ENCODE assay signal across 11 mouse cellular contexts in genomic region chr4:143297016-143297556, GRCm38 (mm10). TPM values are rescaled to one million over a fixed set of nuclear protein-coding genes. Genes with fewer than 3 reads are reported as not detected.
DNase-seq lines count a peak whose midpoint lies in the region; ATAC-seq lines count a peak whose summit lies in the region.
"Had no signal": no experiment of that assay in that cellular context is flagged by ENCODE, and none has a peak within 500 bp of the region (broad histone marks: within the 10 kb centered on the region; RNA-seq: fewer than 3 reads in every experiment).

No protein-coding gene starts in this region.

- DNase-seq in heart, adult 9 months (ENCODE audit: low spot score in 2 of 2): no peak
- DNase-seq in embryo, embryonic 10.5 days (ENCODE audit: low spot score): peak; percentile 61
- no peak for DNase-seq in yolk sac, embryonic 10.5 days (ENCODE audit: low spot score)
- DNase-seq in right cerebral cortex, postnatal 14 days: no peak
- DNase-seq: cerebellum, postnatal 36 days had no signal

- peaks cover 3% of the 10 kb centered on the region; the same call in 1 of the 2 replicates for H3K36me3 ChIP-seq in heart, embryonic 16.5 days (ENCODE audit: control insufficient read depth, insufficient read depth)
- no peaks in the 10 kb centered on the region for H3K36me3 ChIP-seq in hindbrain, embryonic 15.5 days
- H3K36me3 ChIP-seq in midbrain, embryonic 16.5 days (ENCODE audit: control insufficient read depth, insufficient read depth, low read length): no peaks in the 10 kb centered on the region
- H3K36me3 ChIP-seq: G1E; liver, embryonic 15.5 days had no signal

- peak overlapping the region; percentile 53 for H3K4me2 ChIP-seq in heart, embryonic 16.5 days (ENCODE audit: low read depth, low read length)
- H3K4me2 ChIP-seq in hindbrain, embryonic 15.5 days: peak overlapping the region; percentile 59
- H3K4me2 ChIP-seq in midbrain, embryonic 16.5 days (ENCODE audit: low read length): peak overlapping the region; percentile 53
- H3K4me2 ChIP-seq: liver, embryonic 15.5 days had no signal

- H3K9ac ChIP-seq in heart, embryonic 16.5 days (ENCODE audit: low read length): peak overlapping the region; percentile 34; the same call in 1 of the 2 replicates
- no peak overlapping the region for H3K9ac ChIP-seq in hindbrain, embryonic 15.5 days
- H3K9ac ChIP-seq in midbrain, embryonic 16.5 days (ENCODE audit: low read depth, low read length): peak overlapping the region; percentile 50
- H3K9ac ChIP-seq: liver, embryonic 15.5 days had no signal

- WGBS in heart, embryonic 16.5 days: 30% methylated on average over 12 of the region's 12 CpGs
- 4% methylated on average over 12 of the region's 12 CpGs for WGBS in hindbrain, embryonic 15.5 days
- 4% methylated on average over 12 of the region's 12 CpGs for WGBS in midbrain, embryonic 16.5 days

- peak overlapping the region; percentile 19 for H3K4me3 ChIP-seq in heart, embryonic 16.5 days (ENCODE audit: low read length)
- peak overlapping the region; percentile 26 for H3K4me3 ChIP-seq in hindbrain, embryonic 15.5 days
- peak overlapping the region; percentile 29 for H3K4me3 ChIP-seq in midbrain, embryonic 16.5 days (ENCODE audit: low read depth, low read length)
- H3K4me3 ChIP-seq: liver, embryonic 15.5 days had no signal

- peaks cover 7% of the 10 kb centered on the region; the same call in 1 of the 2 replicates for H3K27me3 ChIP-seq in heart, embryonic 16.5 days (ENCODE audit: control insufficient read depth, insufficient read depth, low read length)
- H3K27me3 ChIP-seq in hindbrain, embryonic 15.5 days: no peaks in the 10 kb centered on the region
- peaks cover 4% of the 10 kb centered on the region for H3K27me3 ChIP-seq in midbrain, embryonic 16.5 days (ENCODE audit: control insufficient read depth, insufficient read depth, low read depth, low read length)

- peaks cover 22% of the 10 kb centered on the region for H3K4me1 ChIP-seq in heart, embryonic 16.5 days (ENCODE audit: control insufficient read depth, insufficient read depth, low read length)
- H3K4me1 ChIP-seq in hindbrain, embryonic 15.5 days (replicated peaks): peaks cover 40% of the 10 kb centered on the region
- H3K4me1 ChIP-seq in midbrain, embryonic 16.5 days (ENCODE audit: control insufficient read depth, insufficient read depth, low read length): peaks cover 22% of the 10 kb centered on the region
- H3K4me1 ChIP-seq: liver, embryonic 15.5 days had no signal

- peaks cover 2% of the 10 kb centered on the region; the same call in 1 of the 2 replicates for H3K9me3 ChIP-seq in heart, embryonic 16.5 days (replicated peaks; ENCODE audit: control insufficient read depth, low read length)
- H3K9me3 ChIP-seq in hindbrain, embryonic 15.5 days: no peaks in the 10 kb centered on the region
- H3K9me3 ChIP-seq in midbrain, embryonic 16.5 days (replicated peaks; ENCODE audit: control insufficient read depth, low read length, poor library complexity, severe bottlenecking): no peaks in the 10 kb centered on the region
- H3K9me3 ChIP-seq: liver, embryonic 15.5 days had no signal

- 0 out of 2 replicates have a peak overlapping the region, but pooled peaks have one; percentile 6 for H3K27ac ChIP-seq in heart, embryonic 16.5 days (ENCODE audit: low read length)
- H3K27ac ChIP-seq in hindbrain, embryonic 15.5 days (replicated peaks): peak overlapping the region; percentile 47
- H3K27ac ChIP-seq in midbrain, embryonic 16.5 days (ENCODE audit: low read length): peak overlapping the region; percentile 69
- H3K27ac ChIP-seq: liver, embryonic 15.5 days had no signal

- no peak for ATAC-seq in heart, embryonic 16.5 days (replicated peaks; ENCODE audit: extremely low read depth, insufficient read depth, low FRiP score)
- peak; percentile 32; the same call in 1 of the 2 replicates for ATAC-seq in hindbrain, embryonic 15.5 days (ENCODE audit: low FRiP score, low read depth)
- peak; percentile 69 for ATAC-seq in midbrain, embryonic 16.5 days
- no peak for ATAC-seq in CD4-positive, CD25-positive, alpha-beta regulatory T cell, adult 4 months

RNA-seq across cellular contexts. Expression of gene Pdpn, which starts 2.3 kb away (rescaled TPM):
- polyA plus RNA-seq in heart, embryonic 16.5 days (2015; fragmentation: Nextera tagmentation; extraction: Ambion mirVana): 23.5 and 24.1 TPM in 2 replicates
- 53.3 and 55.1 TPM in 2 replicates for polyA plus RNA-seq in hindbrain, embryonic 15.5 days (2015; fragmentation: Nextera tagmentation; extraction: Ambion mirVana)
- 36.1 and 40.2 TPM in 2 replicates for polyA plus RNA-seq in midbrain, embryonic 16.5 days (2015; fragmentation: Nextera tagmentation; extraction: Ambion mirVana)
- polyA plus RNA-seq in CD4-positive, CD25-positive, alpha-beta regulatory T cell, adult 4 months (2017; shearing (Covaris generic)): not detected
- polyA plus RNA-seq: G1E had no signal

RNA-seq across cellular contexts. Expression of gene Lrrc38, which starts 52.5 kb away (rescaled TPM):
- 0.14 and 0.41 TPM in 2 replicates for polyA plus RNA-seq in heart, embryonic 16.5 days (2015; fragmentation: Nextera tagmentation; extraction: Ambion mirVana)
- 0.33 and 0.43 TPM in 2 replicates for polyA plus RNA-seq in hindbrain, embryonic 15.5 days (2015; fragmentation: Nextera tagmentation; extraction: Ambion mirVana)
- 0.40 and 0.52 TPM in 2 replicates for polyA plus RNA-seq in midbrain, embryonic 16.5 days (2015; fragmentation: Nextera tagmentation; extraction: Ambion mirVana)
- polyA plus RNA-seq in CD4-positive, CD25-positive, alpha-beta regulatory T cell, adult 4 months (2017; shearing (Covaris generic)): not detected
- polyA plus RNA-seq: G1E had no signal

Comparison
In these comparisons a context has a peak if more than half of its experiments do, and no peak if none do; other contexts are left out.
1. ATAC-seq: peak in hindbrain, embryonic 15.5 days (single experiment) and midbrain, embryonic 16.5 days (single experiment); none in heart, embryonic 16.5 days (single experiment) and CD4-positive, CD25-positive, alpha-beta regulatory T cell, adult 4 months (single experiment).
2. H3K27ac ChIP-seq: peak in every context shown above with its lines; median percentile 69 in midbrain, embryonic 16.5 days; 47 in hindbrain, embryonic 15.5 days; 6 in heart, embryonic 16.5 days.
3. RNA of gene Pdpn, which starts 2.3 kb away (polyA plus RNA-seq): 53.3 to 55.1 TPM in hindbrain, embryonic 15.5 days, 36.1 to 40.2 TPM in midbrain, embryonic 16.5 days and 23.5 to 24.1 TPM in heart, embryonic 16.5 days; not detected in CD4-positive, CD25-positive, alpha-beta regulatory T cell, adult 4 months; every median in the first group is over 10 times any median in the second.
4. Peak in every context shown above with its lines, with median percentiles within 50 percentile points of each other: H3K4me2 ChIP-seq and H3K4me3 ChIP-seq.